Mouse (Mus musculus): ENCODE measurements around the gene Lsamp.

DNA sequence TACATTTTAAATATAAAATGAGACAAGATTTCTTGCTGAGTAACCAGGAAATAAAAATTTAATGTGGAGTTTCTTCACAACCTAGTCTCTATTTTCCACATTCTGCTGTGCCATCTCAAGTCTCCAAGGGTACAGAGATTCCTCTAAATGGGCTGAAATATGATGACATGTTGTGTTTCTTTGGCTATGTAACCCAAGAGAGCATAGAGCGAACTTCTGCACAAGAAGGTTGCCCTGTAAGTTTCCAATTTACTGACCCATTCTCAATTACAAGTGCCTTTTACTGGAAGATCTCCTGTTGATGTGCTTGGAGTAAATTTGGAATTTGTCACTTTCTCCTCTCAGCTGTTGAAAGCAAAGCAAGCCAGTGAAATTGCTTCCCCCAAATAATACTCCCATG is 571.4 kb downstream of the Lsamp start:
- TF ChIP-seq MAX (IDR thresholded peaks at IDR 0.05; ENCODE audit: low read length) (no peak), POLR2A (IDR thresholded peaks at IDR 0.05; ENCODE audit: low read depth, low read length) (no peak), TCF12 (IDR thresholded peaks at IDR 0.05; ENCODE audit: low read depth, low read length) (no peak), CTCF (conservative IDR thresholded peaks at IDR 0.05 in 1 of 2, IDR thresholded peaks at IDR 0.05 in 1 of 2; ENCODE audit: low read depth in 2 of 2, low read length in 2 of 2) (no peak), BHLHE40 (IDR thresholded peaks at IDR 0.05; ENCODE audit: low read depth, low read length) (no peak), NELFE (IDR thresholded peaks at IDR 0.05; ENCODE audit: low read depth, low read length) (no peak), MAZ (IDR thresholded peaks at IDR 0.05; ENCODE audit: low read depth, low read length) (no peak), EP300 (IDR thresholded peaks at IDR 0.05; ENCODE audit: low read length) (no peak)
